Mouse (Mus musculus) small intestine, adult 2 months (tissue): Measurements from ENCODE around the gene Pknox2.

Experiments
- CTCF ChIP-seq: fragments of 200-500 bp; IDR thresholded peaks from 2 replicates; pipeline ENCODE4 v1.5.1; 2012; ENCODE audit warnings: low read depth, mild to moderate bottlenecking, control low read depth, inconsistent platforms, low read length, moderate library complexity, mixed read lengths; ENCODE audit not compliant: insufficient replicate concordance, insufficient read length; ENCODE audit errors: extremely low read depth
- POLR2A ChIP-seq: fragments of 200-500 bp; IDR thresholded peaks from 2 replicates; pipeline ENCODE4 v1.6.1; 2012; ENCODE audit warnings: low read depth, mild to moderate bottlenecking, control low read depth, inconsistent platforms, low read length, moderate library complexity

GRCm38 (mm10) chr9:37177551-37177950 is 30.3 kb upstream of the Pknox2 start:
- no peak for TF ChIP-seq CTCF
- no peak for TF ChIP-seq POLR2A
